Mouse (Mus musculus): Measurements from ENCODE around the gene Stx6. TPM values are rescaled to one million over a fixed set of nuclear protein-coding genes. Genes with fewer than 3 reads are reported as not detected.

Gene Stx6
- total and polyA plus RNA-seq, 2 experiments from 2014 or later = 39.6 to 56.6 TPM

DNA sequence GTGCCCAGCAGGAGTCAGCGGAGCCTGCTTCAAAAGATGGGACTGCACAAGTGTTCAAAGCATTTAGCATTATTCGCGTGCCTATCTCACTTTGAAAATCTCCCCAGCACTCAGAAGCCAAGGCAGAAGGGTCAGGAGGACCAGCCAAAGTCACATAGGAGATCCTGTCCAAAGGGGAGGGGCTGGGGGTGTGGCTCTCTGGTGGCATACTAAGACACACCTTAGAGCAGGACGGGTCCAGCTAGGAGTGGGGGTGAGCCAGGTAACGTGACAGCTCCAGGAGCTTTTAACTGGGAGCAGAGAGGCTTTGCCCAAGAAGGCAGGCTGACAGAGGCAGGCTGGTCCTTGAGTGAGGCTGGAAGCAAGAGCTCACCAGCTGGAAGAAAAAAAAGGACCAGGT lies 60.4 kb downstream of the Stx6 start:
- DNase-seq (ENCODE audit: low spot score) (no peak), ATAC-seq (ENCODE audit: insufficient read depth, low read depth) (no peak)
- Histone ChIP-seq H3K4me3 (ENCODE audit: low read depth, low read length) (no peak overlapping the region), H3K4me1 (ENCODE audit: control insufficient read depth, insufficient read depth) (peaks cover 8% of the 10 kb centered on the region; the same call in 1 of the 2 replicates), H3K9me3 (replicated peaks; ENCODE audit: control insufficient read depth, low read length) (no peaks in the 10 kb centered on the region), H3K4me2 (ENCODE audit: low read depth, low read length) (no peak overlapping the region), H3K36me3 (replicated peaks; ENCODE audit: control insufficient read depth, insufficient read depth, low read length) (peaks cover 51% of the 10 kb centered on the region), H3K27ac (ENCODE audit: low read depth) (no peak overlapping the region), H3K27me3 (ENCODE audit: control insufficient read depth, insufficient read depth, low read length) (no peaks in the 10 kb centered on the region), H3K9ac (replicated peaks; ENCODE audit: low read depth, low read length) (no peak overlapping the region)
- TF ChIP-seq EP300 (IDR thresholded peaks at IDR 0.05; ENCODE audit: low read depth) (no peak), CTCF (IDR thresholded peaks at IDR 0.05; ENCODE audit: low read depth) (no peak)
- WGBS = 78% methylated on average over 5 of the region's 5 CpGs

DNA sequence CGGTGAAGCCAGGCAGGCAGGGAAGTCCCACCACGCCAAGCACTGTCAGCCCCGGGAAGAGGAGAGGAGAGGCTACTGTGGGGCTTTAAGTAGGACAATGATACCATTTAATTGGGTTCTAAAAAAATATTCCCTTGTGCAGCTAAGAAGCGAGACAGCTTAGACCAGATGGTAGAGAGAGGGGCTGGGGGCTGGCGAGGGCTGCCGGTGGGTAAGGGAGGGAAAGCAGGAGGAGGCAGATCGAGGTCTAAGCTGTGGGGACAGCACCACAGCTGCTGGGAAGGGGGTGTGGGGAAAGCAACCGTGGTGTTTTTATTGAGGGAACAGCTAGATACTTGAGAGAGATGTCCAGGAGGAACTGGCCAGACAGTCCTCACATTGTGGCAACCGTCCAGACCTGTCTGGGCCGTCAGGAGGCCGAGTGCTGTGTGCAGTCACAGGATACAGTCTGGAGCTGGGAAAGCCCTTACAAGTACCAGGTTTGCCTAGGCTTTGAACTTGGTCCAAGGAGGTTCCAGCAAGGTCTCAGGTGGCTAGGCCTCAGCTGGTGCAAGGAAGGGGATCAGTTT lies 63.7 kb downstream of the Stx6 start:
- no peak overlapping the region for H3K4me3 ChIP-seq (ENCODE audit: low read depth, low read length)
- peaks cover 9% of the 10 kb centered on the region; the same call in 1 of the 2 replicates for H3K4me1 ChIP-seq (ENCODE audit: control insufficient read depth, insufficient read depth)
- H3K9ac ChIP-seq (replicated peaks; ENCODE audit: low read depth, low read length) = 0 out of 2 replicates have a peak overlapping the region, but pooled peaks have one; percentile 14
- no peaks in the 10 kb centered on the region for H3K9me3 ChIP-seq (replicated peaks; ENCODE audit: control insufficient read depth, low read length)
- 47% methylated on average over 11 of the region's 11 CpGs for WGBS
- no peak for DNase-seq (ENCODE audit: low spot score)
- no peak for TF ChIP-seq CTCF (IDR thresholded peaks at IDR 0.05; ENCODE audit: low read depth)
- TF ChIP-seq EP300 (IDR thresholded peaks at IDR 0.05; ENCODE audit: low read depth) = no peak
- H3K4me2 ChIP-seq (ENCODE audit: low read depth, low read length) = no peak overlapping the region
- H3K27me3 ChIP-seq (ENCODE audit: control insufficient read depth, insufficient read depth, low read length) = no peaks in the 10 kb centered on the region
- peak overlapping the region; percentile 52; the same call in 1 of the 2 replicates for H3K27ac ChIP-seq (ENCODE audit: low read depth)
- peaks cover 49% of the 10 kb centered on the region for H3K36me3 ChIP-seq (replicated peaks; ENCODE audit: control insufficient read depth, insufficient read depth, low read length)
- ATAC-seq (ENCODE audit: insufficient read depth, low read depth) = no peak

DNA sequence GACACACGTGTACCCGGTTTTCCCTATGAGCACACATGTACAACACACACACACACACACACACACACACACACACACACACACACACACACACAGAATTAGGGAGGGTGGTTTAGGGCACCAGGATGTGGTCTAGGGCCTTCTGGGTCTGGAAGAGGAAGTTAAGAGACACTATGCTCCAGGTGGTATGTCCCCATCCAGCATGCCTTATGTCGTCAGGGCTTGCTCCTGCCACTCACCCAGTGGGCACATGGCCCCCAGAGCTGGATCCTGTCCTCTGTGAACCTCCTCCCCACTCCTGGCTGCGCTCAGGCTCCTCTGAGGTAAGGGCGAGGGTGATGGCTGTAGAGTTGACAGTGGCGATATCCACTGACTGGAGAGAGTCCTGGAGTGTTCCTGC lies 64.5 kb downstream of the Stx6 start:
- no peak overlapping the region for H3K9ac ChIP-seq (replicated peaks; ENCODE audit: low read depth, low read length)
- no peak overlapping the region for H3K4me3 ChIP-seq (ENCODE audit: low read depth, low read length)
- WGBS = 79% methylated on average over 6 of the region's 6 CpGs
- H3K36me3 ChIP-seq (replicated peaks; ENCODE audit: control insufficient read depth, insufficient read depth, low read length) = peaks cover 42% of the 10 kb centered on the region
- H3K4me1 ChIP-seq (ENCODE audit: control insufficient read depth, insufficient read depth) = peaks cover 9% of the 10 kb centered on the region; the same call in 1 of the 2 replicates
- no peak overlapping the region for H3K27ac ChIP-seq (ENCODE audit: low read depth)
- DNase-seq (ENCODE audit: low spot score) (no peak), ATAC-seq (ENCODE audit: insufficient read depth, low read depth) (no peak)
- H3K4me2 ChIP-seq (ENCODE audit: low read depth, low read length) = no peak overlapping the region
- no peaks in the 10 kb centered on the region for H3K27me3 ChIP-seq (ENCODE audit: control insufficient read depth, insufficient read depth, low read length)
- no peaks in the 10 kb centered on the region for H3K9me3 ChIP-seq (replicated peaks; ENCODE audit: control insufficient read depth, low read length)
- TF ChIP-seq EP300 (IDR thresholded peaks at IDR 0.05; ENCODE audit: low read depth) (no peak), CTCF (IDR thresholded peaks at IDR 0.05; ENCODE audit: low read depth) (no peak)

DNA sequence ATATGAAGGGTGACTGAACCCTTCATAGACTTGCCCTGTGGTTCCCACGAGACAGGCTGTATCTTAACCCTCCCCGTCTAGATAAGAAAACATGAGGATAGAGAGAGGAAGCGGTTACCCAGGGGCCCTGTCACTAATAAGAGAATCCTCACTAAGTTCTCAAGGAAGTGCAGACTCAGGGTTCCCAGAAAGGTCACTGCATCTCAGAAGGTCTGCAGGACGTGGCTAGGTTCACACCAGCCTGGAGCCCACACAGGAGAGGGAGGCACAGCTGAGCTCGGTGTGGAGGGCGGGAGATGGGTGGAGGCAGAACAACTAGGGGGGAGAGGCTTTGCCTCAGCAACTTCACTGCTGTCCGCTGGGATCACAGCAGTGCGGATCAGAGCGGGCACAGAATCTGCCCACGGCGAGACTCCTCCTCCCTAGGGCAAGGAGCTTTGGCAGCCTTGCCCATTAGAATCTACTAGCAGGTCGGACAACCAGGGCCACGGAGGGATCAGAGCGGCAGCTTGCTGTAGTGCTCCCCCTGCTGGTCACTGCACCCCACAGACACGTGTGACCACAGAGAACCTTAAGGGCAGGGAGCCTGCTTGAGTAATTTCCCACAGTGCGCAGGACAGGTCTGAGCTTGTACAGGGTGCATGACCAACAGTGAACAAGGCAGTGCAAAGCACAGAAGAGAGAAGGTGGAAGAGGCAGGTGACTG lies 65.5 kb downstream of the Stx6 start:
- peaks cover 9% of the 10 kb centered on the region; the same call in 1 of the 2 replicates for H3K4me1 ChIP-seq (ENCODE audit: control insufficient read depth, insufficient read depth)
- DNase-seq (ENCODE audit: low spot score) = peak; percentile 86
- H3K36me3 ChIP-seq (replicated peaks; ENCODE audit: control insufficient read depth, insufficient read depth, low read length) = peaks cover 47% of the 10 kb centered on the region
- H3K27ac ChIP-seq (ENCODE audit: low read depth) = peak overlapping the region; percentile 0; the same call in 1 of the 2 replicates
- H3K27me3 ChIP-seq (ENCODE audit: control insufficient read depth, insufficient read depth, low read length) = no peaks in the 10 kb centered on the region
- peak overlapping the region; percentile 35 for H3K4me2 ChIP-seq (ENCODE audit: low read depth, low read length)
- H3K4me3 ChIP-seq (ENCODE audit: low read depth, low read length) = no peak overlapping the region
- no peak overlapping the region for H3K9ac ChIP-seq (replicated peaks; ENCODE audit: low read depth, low read length)
- peak; percentile 85 for ATAC-seq (ENCODE audit: insufficient read depth, low read depth)
- H3K9me3 ChIP-seq (replicated peaks; ENCODE audit: control insufficient read depth, low read length) = no peaks in the 10 kb centered on the region
- WGBS = 21% methylated on average over 16 of the region's 16 CpGs
- peak; percentile 98 for TF ChIP-seq CTCF (IDR thresholded peaks at IDR 0.05; ENCODE audit: low read depth)
- TF ChIP-seq EP300 (IDR thresholded peaks at IDR 0.05; ENCODE audit: low read depth) = no peak

DNA sequence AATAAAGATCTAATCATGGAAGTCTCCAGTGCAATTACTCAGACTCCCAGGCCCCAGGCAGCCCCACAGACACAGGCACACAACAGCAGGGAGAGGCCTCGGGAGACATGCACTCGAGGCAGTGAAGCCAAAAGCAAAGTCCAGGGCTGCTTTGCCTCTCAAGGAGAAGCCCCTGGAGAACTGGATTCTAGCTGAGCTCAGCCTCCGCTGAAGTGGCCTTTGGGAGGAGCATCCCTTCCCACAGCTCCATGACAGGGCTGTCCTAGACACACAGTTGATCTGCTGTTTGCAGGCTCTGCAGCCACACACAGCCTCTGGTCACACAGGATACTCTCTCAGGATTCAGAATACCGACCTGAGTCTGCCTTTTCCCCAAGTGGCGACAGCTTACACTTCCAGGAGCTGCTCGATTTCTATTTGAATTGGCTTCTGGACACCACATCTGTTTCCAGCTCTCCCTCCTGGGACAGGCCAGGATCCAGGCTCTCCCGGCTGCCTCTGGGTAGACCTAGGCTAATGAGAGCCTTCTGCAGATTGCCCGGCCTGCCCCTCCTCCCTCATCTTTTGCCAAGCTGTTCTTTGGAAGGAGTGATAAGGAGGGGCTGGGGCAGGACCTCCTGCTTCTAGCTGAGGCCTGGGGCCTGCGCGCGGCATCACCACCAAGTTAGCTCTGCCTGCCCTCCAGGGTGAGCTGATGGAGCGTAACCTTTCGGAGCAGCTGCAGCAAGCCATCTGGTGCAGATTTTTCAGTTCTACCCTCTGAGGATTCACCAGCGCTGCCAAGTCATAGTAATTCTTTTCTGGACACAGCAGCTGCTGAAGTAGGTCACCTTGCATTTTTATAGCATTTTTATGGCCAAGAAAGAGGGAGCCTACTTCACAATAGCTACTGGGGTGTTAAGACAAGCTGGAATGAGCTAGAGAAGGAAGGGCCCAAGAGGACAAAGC lies 71.2 kb downstream of the Stx6 start:
- DNase-seq (ENCODE audit: low spot score) = no peak
- H3K9ac ChIP-seq (replicated peaks; ENCODE audit: low read depth, low read length) = no peak overlapping the region
- no peak overlapping the region for H3K4me2 ChIP-seq (ENCODE audit: low read depth, low read length)
- H3K27ac ChIP-seq (ENCODE audit: low read depth) = peak overlapping the region; percentile 47
- 25% methylated on average over 14 of the region's 14 CpGs for WGBS
- no peaks in the 10 kb centered on the region for H3K9me3 ChIP-seq (replicated peaks; ENCODE audit: control insufficient read depth, low read length)
- H3K4me3 ChIP-seq (ENCODE audit: low read depth, low read length) = no peak overlapping the region
- ATAC-seq (ENCODE audit: insufficient read depth, low read depth) = no peak
- H3K4me1 ChIP-seq (ENCODE audit: control insufficient read depth, insufficient read depth) = peaks cover 40% of the 10 kb centered on the region
- no peak for TF ChIP-seq EP300 (IDR thresholded peaks at IDR 0.05; ENCODE audit: low read depth)
- no peaks in the 10 kb centered on the region for H3K27me3 ChIP-seq (ENCODE audit: control insufficient read depth, insufficient read depth, low read length)
- H3K36me3 ChIP-seq (replicated peaks; ENCODE audit: control insufficient read depth, insufficient read depth, low read length) = peaks cover 32% of the 10 kb centered on the region

Measured in heart, postnatal 0 days (tissue).